Mouse (Mus musculus) megakaryocyte, adult 5-6 weeks (primary cell): ENCODE results near the gene Nt5c. TPM values are rescaled to one million over a fixed set of nuclear protein-coding genes. Genes with fewer than 3 reads are reported as not detected.

Source experiments
- total RNA-seq, 2 experiments: library from RNA; stranded (forward) in 1 of 2; stranded (reverse) in 1 of 2; fragments of 153-499, 151-499 nt in 1 of 2; fragments of 221-1000, 200-1000 nt in 1 of 2; gene quantifications; 2 replicates each; pipeline versions ENCODE4 v1.2.3 to v1.2.4; 2015 to 2017

Gene Nt5c
- total RNA-seq, 2 experiments from 2014 or later = 84.8 to 113 TPM

Other genes starting within 250 kb of the Nt5c start
- gene Grin2c, start 224.6 kb downstream of the Nt5c start, total RNA-seq (2015) = 0.05 TPM in 1 of 2 replicates, not detected in the other
- not detected in 2 replicates for gene Grin2c, start 224.6 kb downstream of the Nt5c start, total RNA-seq (2017)
- 4.4 and 5.6 TPM in 2 replicates for gene Fdxr, start 214.8 kb downstream of the Nt5c start, total RNA-seq (2015)
- gene Fdxr, start 214.8 kb downstream of the Nt5c start, total RNA-seq (2017) = 9.9 and 14.3 TPM in 2 replicates
- gene Fads6, start 194.2 kb downstream of the Nt5c start, total RNA-seq (2015) = 0.58 and 0.71 TPM in 2 replicates
- gene Fads6, start 194.2 kb downstream of the Nt5c start, total RNA-seq (2017) = 1.4 and 2.3 TPM in 2 replicates
- not detected in 2 replicates for gene Otop2, start 184.7 kb downstream of the Nt5c start, total RNA-seq (2015)
- not detected in 2 replicates for gene Otop2, start 184.7 kb downstream of the Nt5c start, total RNA-seq (2017)
- not detected in 2 replicates for gene Ush1g, start 169.8 kb downstream of the Nt5c start, total RNA-seq (2015)
- not detected in 2 replicates for gene Ush1g, start 169.8 kb downstream of the Nt5c start, total RNA-seq (2017)
- not detected in 2 replicates for gene Otop3, start 157.1 kb downstream of the Nt5c start, total RNA-seq (2015)
- gene Otop3, start 157.1 kb downstream of the Nt5c start, total RNA-seq (2017) = not detected in 2 replicates
- 0.27 TPM in 1 of 2 replicates, not detected in the other for gene Hid1, start 124.1 kb downstream of the Nt5c start, total RNA-seq (2015)
- 0.07 and 0.16 TPM in 2 replicates for gene Hid1, start 124.1 kb downstream of the Nt5c start, total RNA-seq (2017)
- 0.21 and 0.58 TPM in 2 replicates for gene Cdr2l, start 109.9 kb downstream of the Nt5c start, total RNA-seq (2015)
- gene Cdr2l, start 109.9 kb downstream of the Nt5c start, total RNA-seq (2017) = 0.24 and 0.59 TPM in 2 replicates
- gene Mrpl58, start 88.1 kb downstream of the Nt5c start, total RNA-seq (2015) = 122 and 124 TPM in 2 replicates
- gene Mrpl58, start 88.1 kb downstream of the Nt5c start, total RNA-seq (2017) = 86.9 and 95.9 TPM in 2 replicates
- 740 and 790 TPM in 2 replicates for gene Atp5h, start 71.9 kb downstream of the Nt5c start, total RNA-seq (2015)
- gene Atp5h, start 71.9 kb downstream of the Nt5c start, total RNA-seq (2017) = 901 and 1,038 TPM in 2 replicates
- 19.6 and 21.2 TPM in 2 replicates for gene Kctd2, start 71.7 kb downstream of the Nt5c start, total RNA-seq (2015)
- gene Kctd2, start 71.7 kb downstream of the Nt5c start, total RNA-seq (2017) = 14.5 and 16.8 TPM in 2 replicates
- not detected in 2 replicates for gene Trim80, start 51.3 kb downstream of the Nt5c start, total RNA-seq (2015)
- not detected in 2 replicates for gene Trim80, start 51.3 kb downstream of the Nt5c start, total RNA-seq (2017)
- 0.09 and 0.42 TPM in 2 replicates for gene Slc16a5, start 29.4 kb downstream of the Nt5c start, total RNA-seq (2015)
- gene Slc16a5, start 29.4 kb downstream of the Nt5c start, total RNA-seq (2017) = 0.08 and 0.15 TPM in 2 replicates
- gene Armc7, start 16.2 kb downstream of the Nt5c start, total RNA-seq (2015) = 17.2 and 18.5 TPM in 2 replicates
- gene Armc7, start 16.2 kb downstream of the Nt5c start, total RNA-seq (2017) = 19.8 and 38.6 TPM in 2 replicates
- gene Jpt1, start 22.5 kb upstream of the Nt5c start, total RNA-seq (2015) = 211 and 220 TPM in 2 replicates
- gene Jpt1, start 22.5 kb upstream of the Nt5c start, total RNA-seq (2017) = 181 and 183 TPM in 2 replicates
- 507 and 587 TPM in 2 replicates for gene Sumo2, start 44.4 kb upstream of the Nt5c start, total RNA-seq (2015)
- gene Sumo2, start 44.4 kb upstream of the Nt5c start, total RNA-seq (2017) = 367 and 413 TPM in 2 replicates
- gene Nup85, start 72.6 kb upstream of the Nt5c start, total RNA-seq (2015) = 52.2 and 59.7 TPM in 2 replicates
- gene Nup85, start 72.6 kb upstream of the Nt5c start, total RNA-seq (2017) = 59.5 and 59.9 TPM in 2 replicates
- 29.0 and 30.2 TPM in 2 replicates for gene Mrps7, start 112.1 kb upstream of the Nt5c start, total RNA-seq (2015)
- 11.7 and 29.8 TPM in 2 replicates for gene Mrps7, start 112.1 kb upstream of the Nt5c start, total RNA-seq (2017)
- 30.8 and 34.0 TPM in 2 replicates for gene Gga3, start 112.2 kb upstream of the Nt5c start, total RNA-seq (2015)
- gene Gga3, start 112.2 kb upstream of the Nt5c start, total RNA-seq (2017) = 24.0 and 34.2 TPM in 2 replicates
- gene Mif4gd, start 121.1 kb upstream of the Nt5c start, total RNA-seq (2015) = 23.6 and 28.0 TPM in 2 replicates
- 20.2 and 24.4 TPM in 2 replicates for gene Mif4gd, start 121.1 kb upstream of the Nt5c start, total RNA-seq (2017)
- gene Slc25a19, start 136.4 kb upstream of the Nt5c start, total RNA-seq (2015) = 5.7 and 8.0 TPM in 2 replicates
- gene Slc25a19, start 136.4 kb upstream of the Nt5c start, total RNA-seq (2017) = 13.7 and 25.5 TPM in 2 replicates
- gene Grb2, start 216.7 kb upstream of the Nt5c start, total RNA-seq (2015) = 109 TPM in 2 replicates
- gene Grb2, start 216.7 kb upstream of the Nt5c start, total RNA-seq (2017) = 68.7 and 124 TPM in 2 replicates